Mouse (Mus musculus) urinary bladder, adult 2 months (tissue): ENCODE data around the gene Wtip. TPM values are rescaled to one million over a fixed set of nuclear protein-coding genes. Genes with fewer than 3 reads are reported as not detected.
"Not testable (repeated sequence)": the region's sequence is repeated elsewhere in the genome, so short reads cannot be mapped to it uniquely, and the experiment has no call there.

ENCODE experiments used
- DNase-seq: peaks from one replicate; pipeline ENCODE4 v3.0.0; 2022; ENCODE audit warnings: low spot score
- polyA plus RNA-seq: library from polyadenylated mRNA; depleted of rRNA; stranded (reverse); fragments of >200 nt; gene quantifications from 2 replicates; pipeline ENCODE4 v1.2.3, GENCODE M21; 2012; rRNA removed

Wtip gene
- polyA plus RNA-seq, 1 experiment: 23.3 TPM

- not testable (repeated sequence) for DNase-seq
Observed at GRCm38 (mm10) chr7:34120636-34121035, 12.4 kb downstream of the Wtip start.

GRCm38 (mm10) chr7:34116601-34117000, 16.5 kb downstream of the Wtip start:
- no peak for DNase-seq

GRCm38 (mm10) chr7:34109190-34109589, 23.9 kb downstream of the Wtip start:
- DNase-seq: no peak

- DNase-seq: no peak
Observed at GRCm38 (mm10) chr7:34101276-34101675, 31.8 kb downstream of the Wtip start.

- no peak for DNase-seq
Observed at GRCm38 (mm10) chr7:34100002-34100401, 33.1 kb downstream of the Wtip start.

GRCm38 (mm10) chr7:34094911-34095481, 38.1 kb downstream of the Wtip start, which contains the start of gene Scgb1b30:
TSS of gene Scgb1b30 (plus strand) at chr7:34095431.
- no peak for DNase-seq

- DNase-seq: not testable (repeated sequence)
Observed at GRCm38 (mm10) chr7:34068132-34068531, 64.9 kb downstream of the Wtip start.

Other genes starting within 250 kb of the Wtip start
- not detected in 2 replicates for gene Scgb2b26, start 188.2 kb downstream of the Wtip start, polyA plus RNA-seq
- not detected in 2 replicates for gene Scgb2b27, start 119.3 kb downstream of the Wtip start, polyA plus RNA-seq
- not detected in 2 replicates for gene Scgb1b27, start 111.8 kb downstream of the Wtip start, polyA plus RNA-seq
- not detected in 2 replicates for gene Scgb1b30, start 37.8 kb downstream of the Wtip start, polyA plus RNA-seq
- gene Uba2, start 36.3 kb upstream of the Wtip start, polyA plus RNA-seq: 76.1 and 90.3 TPM in 2 replicates
- 34.9 and 44.6 TPM in 2 replicates for gene Pdcd2l, start 63.4 kb upstream of the Wtip start, polyA plus RNA-seq
- 242 and 345 TPM in 2 replicates for gene Gpi1, start 97.1 kb upstream of the Wtip start, polyA plus RNA-seq
- gene Gm6096, start 117.8 kb upstream of the Wtip start, polyA plus RNA-seq: not detected in 2 replicates
- gene 4931406P16Rik, start 180.3 kb upstream of the Wtip start, polyA plus RNA-seq: 31.1 and 31.4 TPM in 2 replicates